Comparison of ENCODE assay signal across 8 mouse cellular contexts in the genomic region with DNA sequence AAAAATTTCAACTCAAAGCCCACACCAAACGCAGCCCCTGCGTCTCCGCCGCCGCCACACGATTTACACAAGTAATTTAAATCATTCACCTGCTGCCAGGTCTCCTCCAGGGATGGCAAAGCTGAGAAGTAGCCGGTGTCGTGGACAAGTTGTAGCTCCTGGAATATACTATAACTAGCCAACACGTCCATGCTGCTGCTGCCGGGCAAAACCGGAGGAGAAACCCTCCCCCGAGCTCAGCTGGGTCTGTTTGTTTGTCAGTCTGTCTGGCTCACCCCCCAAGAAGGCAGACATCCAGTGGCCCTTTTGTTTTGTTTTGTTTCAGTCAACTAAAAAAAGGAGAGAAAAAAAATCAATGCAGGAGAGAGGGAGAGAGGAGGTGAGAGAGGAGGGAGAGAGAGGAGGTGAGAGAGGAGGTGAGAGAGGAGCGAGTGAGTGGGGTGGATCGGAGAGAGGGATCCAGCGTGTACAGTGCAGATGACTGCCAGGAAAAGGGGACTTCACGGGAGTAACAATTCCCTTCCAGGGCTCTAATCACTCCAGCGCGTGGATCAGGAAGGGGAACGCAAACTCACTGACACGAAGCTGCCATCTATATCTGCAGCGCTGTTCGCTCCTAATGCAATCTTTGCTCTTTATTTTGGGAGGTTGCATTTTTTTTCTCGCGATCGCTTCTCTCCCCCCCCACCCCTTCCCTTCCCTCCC. TPM values are rescaled to one million over a fixed set of nuclear protein-coding genes. Genes with fewer than 3 reads are reported as not detected.
DNase-seq lines count a peak whose midpoint lies in the region; ATAC-seq and TF ChIP-seq lines count a peak whose summit lies in the region.

No protein-coding gene starts in this region.

- H3K4me2 ChIP-seq in embryonic facial prominence, embryonic 14.5 days (ENCODE audit: low read depth, low read length) = peak overlapping the region; percentile 87
- peak overlapping the region; percentile 71 for H3K4me2 ChIP-seq in heart, postnatal 0 days (ENCODE audit: low read depth, low read length)
- H3K4me2 ChIP-seq in liver, embryonic 13.5 days = peak overlapping the region; percentile 94
- peak overlapping the region; percentile 58 for H3K4me2 ChIP-seq in neural tube, embryonic 13.5 days

- H3K9me3 ChIP-seq in embryonic facial prominence, embryonic 14.5 days (ENCODE audit: control insufficient read depth, low read length) = no peaks in the 10 kb centered on the region
- H3K9me3 ChIP-seq in heart, postnatal 0 days (replicated peaks; ENCODE audit: control insufficient read depth, low read length) = no peaks in the 10 kb centered on the region
- H3K9me3 ChIP-seq in liver, embryonic 13.5 days (replicated peaks) = no peaks in the 10 kb centered on the region
- no peaks in the 10 kb centered on the region for H3K9me3 ChIP-seq in neural tube, embryonic 13.5 days

- DNase-seq in heart, adult 11 months = peak; percentile 96
- DNase-seq in heart, adult 9 months (ENCODE audit: low spot score in 2 of 2) = no peak
- DNase-seq in embryonic facial prominence, embryonic 14.5 days (ENCODE audit: low spot score) = peak; percentile 57
- DNase-seq in heart, postnatal 0 days (ENCODE audit: low spot score) = peak; percentile 34
- peak; percentile 53 to 71 for DNase-seq in kidney, postnatal 4 days
- peak; percentile 33 for DNase-seq in liver, embryonic 13.5 days
- DNase-seq in testis, postnatal 14 days (ENCODE audit: low spot score) = peak; percentile 43

- peak overlapping the region; percentile 100 for H3K27ac ChIP-seq in embryonic facial prominence, embryonic 14.5 days (replicated peaks; ENCODE audit: low read depth, low read length)
- peak overlapping the region; percentile 98 for H3K27ac ChIP-seq in heart, postnatal 0 days (ENCODE audit: low read depth)
- peak overlapping the region; percentile 73 for H3K27ac ChIP-seq in liver, embryonic 13.5 days
- H3K27ac ChIP-seq in neural tube, embryonic 13.5 days (replicated peaks) = peak overlapping the region; percentile 100

- H3K27me3 ChIP-seq in embryonic facial prominence, embryonic 14.5 days (replicated peaks; ENCODE audit: control insufficient read depth, insufficient read depth, low read length) = no peaks in the 10 kb centered on the region
- no peaks in the 10 kb centered on the region for H3K27me3 ChIP-seq in heart, postnatal 0 days (ENCODE audit: control insufficient read depth, insufficient read depth, low read length)
- H3K27me3 ChIP-seq in liver, embryonic 13.5 days = peaks cover 17% of the 10 kb centered on the region
- no peaks in the 10 kb centered on the region for H3K27me3 ChIP-seq in neural tube, embryonic 13.5 days

- TF ChIP-seq EP300 in heart, postnatal 0 days (IDR thresholded peaks at IDR 0.05; ENCODE audit: low read depth) = 0 out of 2 replicates have a peak, but pooled peaks have one; percentile 44

- WGBS in embryonic facial prominence, embryonic 14.5 days = 1% methylated on average over 25 of the region's 25 CpGs
- WGBS in heart, postnatal 0 days = 0% methylated on average over 25 of the region's 25 CpGs
- WGBS in liver, embryonic 13.5 days (ENCODE audit: insufficient replicate concordance) = 1% methylated on average over 25 of the region's 25 CpGs
- WGBS in neural tube, embryonic 13.5 days = 0% methylated on average over 25 of the region's 25 CpGs

- peak; percentile 38 for ATAC-seq in embryonic facial prominence, embryonic 14.5 days (ENCODE audit: low read depth)
- ATAC-seq in heart, postnatal 0 days (ENCODE audit: insufficient read depth, low read depth) = peak; percentile 28
- ATAC-seq in liver, embryonic 13.5 days (ENCODE audit: low read depth) = peak; percentile 19
- peak; percentile 73 for ATAC-seq in neural tube, embryonic 13.5 days (ENCODE audit: low read depth)

- peak overlapping the region; percentile 96 for H3K9ac ChIP-seq in embryonic facial prominence, embryonic 14.5 days (ENCODE audit: low read depth, low read length)
- H3K9ac ChIP-seq in heart, postnatal 0 days (replicated peaks; ENCODE audit: low read depth, low read length) = peak overlapping the region; percentile 93
- peak overlapping the region; percentile 68 for H3K9ac ChIP-seq in liver, embryonic 13.5 days
- peak overlapping the region; percentile 100 for H3K9ac ChIP-seq in neural tube, embryonic 13.5 days

- H3K4me1 ChIP-seq in embryonic facial prominence, embryonic 14.5 days (ENCODE audit: control insufficient read depth, insufficient read depth, low read length) = peaks cover 21% of the 10 kb centered on the region
- H3K4me1 ChIP-seq in heart, postnatal 0 days (ENCODE audit: control insufficient read depth, insufficient read depth) = peaks cover 22% of the 10 kb centered on the region
- H3K4me1 ChIP-seq in liver, embryonic 13.5 days (replicated peaks) = peaks cover 34% of the 10 kb centered on the region
- H3K4me1 ChIP-seq in neural tube, embryonic 13.5 days (replicated peaks) = peaks cover 45% of the 10 kb centered on the region

- no peak for TF ChIP-seq CTCF in heart, postnatal 0 days (IDR thresholded peaks at IDR 0.05; ENCODE audit: low read depth)

- H3K36me3 ChIP-seq in embryonic facial prominence, embryonic 14.5 days (ENCODE audit: control insufficient read depth, insufficient read depth, low read length) = no peaks in the 10 kb centered on the region
- H3K36me3 ChIP-seq in heart, postnatal 0 days (replicated peaks; ENCODE audit: control insufficient read depth, insufficient read depth, low read length) = no peaks in the 10 kb centered on the region
- H3K36me3 ChIP-seq in liver, embryonic 13.5 days = no peaks in the 10 kb centered on the region
- H3K36me3 ChIP-seq in neural tube, embryonic 13.5 days = no peaks in the 10 kb centered on the region

- H3K4me3 ChIP-seq in embryonic facial prominence, embryonic 14.5 days (ENCODE audit: low read depth, low read length) = peak overlapping the region; percentile 62
- H3K4me3 ChIP-seq in heart, postnatal 0 days (ENCODE audit: low read depth, low read length) = peak overlapping the region; percentile 88
- peak overlapping the region; percentile 77 for H3K4me3 ChIP-seq in liver, embryonic 13.5 days (replicated peaks)
- peak overlapping the region; percentile 62 for H3K4me3 ChIP-seq in neural tube, embryonic 13.5 days

RNA-seq across cellular contexts. Expression of gene Klf7, which starts 1.1 kb away (rescaled TPM):
- polyA plus RNA-seq in embryonic facial prominence, embryonic 14.5 days (2014; fragmentation: Nextera tagmentation; extraction: Ambion mirVana) = 26.1 and 27.7 TPM in 2 replicates
- total RNA-seq in heart, postnatal 0 days (2014; rRNA removed; ENCODE audit: low replicate concordance) = 8.6 and 21.3 TPM in 2 replicates
- 13.5 and 17.4 TPM in 2 replicates for polyA plus RNA-seq in heart, postnatal 0 days (2015; fragmentation: Nextera tagmentation; extraction: Ambion mirVana)
- 5.6 and 7.3 TPM in 2 replicates for polyA plus RNA-seq in liver, embryonic 13.5 days (2015; fragmentation: Nextera tagmentation; extraction: Ambion mirVana)
- 78.7 and 86.4 TPM in 2 replicates for polyA plus RNA-seq in neural tube, embryonic 13.5 days (2015; fragmentation: Nextera tagmentation; extraction: Ambion mirVana)

Comparison
In these comparisons a context has a peak if more than half of its experiments do, and no peak if none do; other contexts are left out.
1. DNase-seq: peak in heart, adult 11 months (single experiment), embryonic facial prominence, embryonic 14.5 days (single experiment), heart, postnatal 0 days (single experiment), kidney, postnatal 4 days (2 of 2), liver, embryonic 13.5 days (single experiment) and testis, postnatal 14 days (single experiment); none in heart, adult 9 months (0 of 2).
2. ATAC-seq: peak in every context shown above with its lines; median percentile 73 in neural tube, embryonic 13.5 days; 38 in embryonic facial prominence, embryonic 14.5 days; 28 in heart, postnatal 0 days; 19 in liver, embryonic 13.5 days.
3. Peak in every context shown above with its lines, with median percentiles within 50 percentile points of each other: H3K27ac ChIP-seq, H3K4me2 ChIP-seq, H3K4me3 ChIP-seq and H3K9ac ChIP-seq.